Mouse (Mus musculus) 416B (cell line): ENCODE measurements at regions not wholly inside any gene's neighbourhood (a gene's known extent, or its start where the extent isn't known, plus 50 kb on each side); places are given as distances from the start of the nearest gene placed in this dataset.
A peak's percentile ranks its signal among the peaks of the same experiment; 100 is the strongest.

Source experiments
- DNase-seq: peaks from one replicate; pipeline ENCODE4 v3.0.0; 2011; ENCODE audit warnings: low read depth

GRCm38 (mm10) chr10:17273855-17274254, 449.2 kb upstream of the Cited2 start:
- DNase-seq: no peak

- peak; percentile 11 for DNase-seq
Measured at GRCm38 (mm10) chr10:17275214-17275613, 447.8 kb upstream of the Cited2 start.

GRCm38 (mm10) chr10:17277911-17278310, 445.1 kb upstream of the Cited2 start:
- peak; percentile 16 for DNase-seq

GRCm38 (mm10) chr10:17284858-17285257, 438.2 kb upstream of the Cited2 start:
- no peak for DNase-seq

- DNase-seq: no peak
Measured at GRCm38 (mm10) chr10:17287141-17287540, 435.9 kb upstream of the Cited2 start.

GRCm38 (mm10) chr10:17288231-17288630, 434.8 kb upstream of the Cited2 start:
- DNase-seq: no peak

- no peak for DNase-seq
Measured at GRCm38 (mm10) chr10:17292331-17292730, 430.7 kb upstream of the Cited2 start.

GRCm38 (mm10) chr10:17294440-17294839, 428.6 kb upstream of the Cited2 start:
- DNase-seq: peak; percentile 32

- peak; percentile 53 for DNase-seq
Measured at GRCm38 (mm10) chr10:17295157-17295556, 427.9 kb upstream of the Cited2 start.

GRCm38 (mm10) chr10:17299600-17299999, 423.4 kb upstream of the Cited2 start:
- DNase-seq: no peak

- DNase-seq: peak; percentile 40
Measured at GRCm38 (mm10) chr10:17326724-17327123, 396.3 kb upstream of the Cited2 start.

GRCm38 (mm10) chr10:17330904-17331606, 392.0 kb upstream of the Cited2 start:
- peak; percentile 50 for DNase-seq

- DNase-seq: no peak
Measured at GRCm38 (mm10) chr10:17331607-17332008, 391.4 kb upstream of the Cited2 start.

GRCm38 (mm10) chr10:17332025-17332767, 390.8 kb upstream of the Cited2 start:
- peak; percentile 8 for DNase-seq

GRCm38 (mm10) chr10:17332986-17333385, 390.0 kb upstream of the Cited2 start:
- no peak for DNase-seq

- DNase-seq: no peak
Measured at GRCm38 (mm10) chr10:17333676-17334075, 389.3 kb upstream of the Cited2 start.

GRCm38 (mm10) chr10:17337217-17337616, 385.8 kb upstream of the Cited2 start:
- no peak for DNase-seq

GRCm38 (mm10) chr10:17343829-17344228, 379.2 kb upstream of the Cited2 start:
- peak; percentile 64 for DNase-seq

GRCm38 (mm10) chr10:17352202-17352994, 370.6 kb upstream of the Cited2 start:
- no peak for DNase-seq

- no peak for DNase-seq
Measured at GRCm38 (mm10) chr10:17355476-17355875, 367.5 kb upstream of the Cited2 start.

GRCm38 (mm10) chr10:17356041-17356440, 367.0 kb upstream of the Cited2 start:
- DNase-seq: no peak

GRCm38 (mm10) chr10:17362643-17363042, 360.4 kb upstream of the Cited2 start:
- DNase-seq: no peak
